Mouse (Mus musculus) hematopoietic stem cell, adult 5-6 weeks (primary cell): ENCODE measurements at regions not wholly inside any gene's neighbourhood (a gene's known extent, or its start where the extent isn't known, plus 50 kb on each side); places are given as distances from the start of the nearest gene placed in this dataset.
A peak's percentile ranks its signal among the peaks of the same experiment; 100 is the strongest.

Experiments
- ATAC-seq, 2 experiments: fragments of 125-278 bp in 1 of 2; replicated peaks in 1 of 2; 2 replicates each; pipeline ENCODE4 v1.8.0; 2016 to 2017; ENCODE audit warnings: inconsistent platforms in 2 of 2, mild to moderate bottlenecking in 2 of 2, moderate number of reproducible peaks in 2 of 2, low read depth in 1 of 2, moderate TSS enrichment in 1 of 2; ENCODE audit not compliant: low FRiP score in 2 of 2, poor library complexity in 2 of 2, severe bottlenecking in 2 of 2, insufficient read depth in 1 of 2, low TSS enrichment in 1 of 2

DNA sequence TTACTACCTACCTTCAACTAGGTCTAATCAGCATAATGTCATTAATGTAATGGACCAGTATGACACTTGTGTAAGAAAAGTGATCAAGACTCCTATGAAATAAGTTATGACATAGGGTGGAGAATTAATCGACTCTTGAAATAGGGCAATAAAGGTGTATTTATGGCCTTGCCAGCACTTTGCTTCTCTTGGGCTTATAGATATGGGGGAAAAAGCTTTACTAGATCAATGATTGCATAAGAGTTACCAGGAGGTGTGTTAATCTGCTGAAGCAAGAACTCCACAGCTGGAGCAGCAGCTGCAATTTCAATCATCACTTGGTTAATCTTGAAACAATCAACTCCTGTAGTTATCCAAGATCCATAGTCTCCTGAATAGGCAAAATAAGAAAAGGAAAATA, 143.1 kb upstream of the Tle4 start:
- ATAC-seq, result no peak

DNA sequence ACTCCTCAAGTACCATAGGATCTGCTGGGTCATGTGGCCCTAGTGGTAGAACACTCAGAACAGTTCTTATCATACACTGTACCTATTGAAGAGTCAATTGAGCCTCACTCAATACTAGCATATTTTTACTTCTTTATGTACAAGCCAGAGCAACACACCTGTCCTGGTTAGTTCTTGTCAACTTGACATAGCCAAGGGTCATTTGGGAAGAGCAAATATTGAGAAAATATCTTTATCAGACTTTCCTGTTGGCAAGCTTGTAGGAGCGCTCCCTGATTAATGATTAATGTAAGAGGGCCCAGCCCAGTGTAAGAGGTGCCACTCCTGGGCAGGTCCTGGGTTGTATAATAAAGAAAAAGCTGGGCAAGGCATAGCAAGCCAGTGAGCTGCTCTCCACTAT, 142.3 kb upstream of the Tle4 start:
- ATAC-seq, result no peak

DNA sequence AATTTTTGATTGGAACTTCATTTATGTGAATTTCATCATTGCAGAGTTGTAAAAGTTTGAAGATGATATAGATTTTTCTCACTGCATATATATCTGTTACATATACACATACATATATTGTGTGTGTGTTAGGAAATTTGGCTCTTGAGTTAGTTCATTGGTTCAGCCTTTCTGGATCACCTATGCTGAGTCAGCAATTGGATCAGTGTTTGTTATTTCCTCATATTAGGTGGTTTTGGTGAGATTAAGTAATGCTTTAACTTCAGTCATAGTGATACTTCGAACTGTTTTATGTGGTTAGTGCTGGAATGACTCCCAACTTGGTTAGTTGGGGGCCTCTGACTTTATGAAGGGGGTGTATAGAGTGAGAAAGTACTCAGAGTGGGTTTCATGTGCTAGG, 138.7 kb upstream of the Tle4 start:
- ATAC-seq, result no peak

DNA sequence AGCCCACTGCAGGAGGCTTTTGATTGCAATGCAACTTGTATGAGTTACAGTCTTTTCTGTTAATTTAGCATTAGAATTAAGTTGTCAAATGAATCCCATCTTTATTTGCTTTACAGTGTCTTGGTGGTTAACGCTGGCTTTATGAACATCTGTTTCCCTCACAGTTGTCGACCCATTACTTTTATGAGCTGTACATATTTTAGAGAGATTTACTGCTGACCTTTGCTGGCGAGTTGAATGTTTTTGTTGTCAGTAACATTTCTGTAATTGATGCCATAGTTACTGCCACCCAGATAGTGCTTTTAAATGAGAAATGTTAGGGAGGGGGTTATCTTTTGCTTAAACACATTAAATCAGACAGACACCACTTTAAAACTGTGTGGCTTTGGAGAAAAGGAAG, 127.5 kb upstream of the Tle4 start:
- no peak for ATAC-seq

DNA sequence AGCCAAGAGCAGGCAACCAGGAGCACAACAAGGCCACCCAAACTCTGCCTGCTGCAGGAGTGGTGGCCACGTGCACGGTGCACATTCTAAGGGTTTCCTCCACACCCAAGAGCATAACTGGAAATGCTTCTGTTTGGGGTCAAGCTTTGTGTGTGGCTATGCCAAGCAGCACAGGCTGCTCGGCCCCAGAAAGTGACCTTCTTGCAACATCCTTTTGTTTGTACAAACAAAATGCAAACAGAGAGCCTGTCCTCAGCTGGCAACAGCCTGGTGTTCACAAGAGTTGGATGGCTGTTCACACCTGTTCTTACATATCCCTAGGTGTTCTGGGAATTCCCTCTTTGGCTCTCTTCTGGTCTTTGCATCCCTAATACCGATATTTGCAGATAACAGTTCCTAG, 126.8 kb upstream of the Tle4 start:
- ATAC-seq, result no peak

DNA sequence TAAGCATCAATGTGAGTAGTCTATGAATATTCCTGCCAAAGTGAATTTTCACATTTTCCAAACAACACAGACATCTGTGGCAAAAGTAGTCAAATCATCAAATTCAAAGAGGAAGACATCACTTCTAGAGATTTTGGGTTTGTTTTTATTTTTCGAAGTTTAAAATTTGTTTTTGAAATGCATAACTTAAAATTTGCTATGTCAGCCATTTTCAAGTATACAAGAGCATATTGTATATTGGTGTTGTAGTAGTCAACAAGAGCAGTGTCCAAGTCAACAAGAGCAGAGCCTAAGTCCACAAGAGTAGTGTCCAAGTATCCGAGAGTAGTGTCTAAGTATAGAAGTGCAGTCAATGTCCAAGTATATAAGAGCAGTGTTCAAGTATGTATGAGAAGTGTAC, 107.9 kb upstream of the Tle4 start:
- no peak for ATAC-seq

DNA sequence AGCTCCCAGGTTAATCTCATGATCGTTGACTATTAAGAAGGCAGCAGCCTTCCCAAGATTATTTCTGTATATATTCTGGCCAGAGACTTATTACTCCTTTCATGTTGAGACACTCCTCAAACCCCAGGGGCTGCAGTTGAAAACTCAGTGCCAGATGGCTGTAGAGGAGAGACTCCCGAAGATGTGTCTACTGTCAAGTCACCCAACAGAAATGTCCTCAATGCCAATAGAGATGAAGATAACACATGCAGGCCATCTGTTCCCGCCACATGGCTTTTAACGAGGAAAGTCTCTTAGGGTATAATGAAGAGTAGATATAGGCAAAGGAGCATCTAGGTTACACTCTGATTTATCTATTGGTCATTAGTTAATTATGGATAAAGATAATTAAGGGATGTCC, 103.3 kb upstream of the Tle4 start:
- ATAC-seq, result no peak

DNA sequence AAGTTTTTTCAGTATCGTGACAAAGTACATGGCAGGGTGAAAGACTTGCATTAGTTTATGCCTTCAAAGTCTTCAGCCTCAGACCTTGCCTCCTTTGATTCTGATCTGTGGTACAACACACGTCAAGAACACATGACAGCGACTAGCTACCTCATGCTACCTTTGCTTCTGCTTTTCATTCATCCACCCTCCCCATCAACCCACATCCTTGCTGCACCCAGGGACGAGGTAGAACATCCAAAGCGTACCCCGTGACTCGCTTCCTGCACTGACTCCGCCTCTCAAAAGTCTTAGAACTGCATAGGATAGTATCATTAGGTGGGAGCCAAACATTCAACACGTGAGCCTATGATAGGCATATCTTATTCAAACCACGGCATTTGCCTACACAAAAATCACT, 97.5 kb upstream of the Tle4 start:
- ATAC-seq, result peak; percentile 66 to 82

DNA sequence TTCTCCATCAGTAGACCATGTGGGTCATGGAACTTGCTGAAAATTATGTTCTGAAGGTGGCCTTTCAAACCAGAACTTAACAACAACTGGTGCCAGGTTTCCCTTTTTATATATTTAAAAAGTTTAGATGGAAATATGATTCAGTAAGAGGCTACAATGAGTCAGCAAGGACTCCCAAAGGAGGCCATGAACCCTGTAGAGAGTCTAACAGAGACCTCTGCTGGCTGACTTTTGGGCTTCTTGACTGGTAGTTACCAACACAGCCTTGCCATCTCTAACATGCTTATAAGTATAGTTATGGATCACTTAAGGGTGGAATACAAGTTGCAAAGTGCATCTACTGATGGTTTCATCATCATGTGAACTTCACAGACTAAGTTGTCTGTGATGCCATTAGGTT, 94.3 kb upstream of the Tle4 start:
- ATAC-seq, result peak; percentile 87 to 90

DNA sequence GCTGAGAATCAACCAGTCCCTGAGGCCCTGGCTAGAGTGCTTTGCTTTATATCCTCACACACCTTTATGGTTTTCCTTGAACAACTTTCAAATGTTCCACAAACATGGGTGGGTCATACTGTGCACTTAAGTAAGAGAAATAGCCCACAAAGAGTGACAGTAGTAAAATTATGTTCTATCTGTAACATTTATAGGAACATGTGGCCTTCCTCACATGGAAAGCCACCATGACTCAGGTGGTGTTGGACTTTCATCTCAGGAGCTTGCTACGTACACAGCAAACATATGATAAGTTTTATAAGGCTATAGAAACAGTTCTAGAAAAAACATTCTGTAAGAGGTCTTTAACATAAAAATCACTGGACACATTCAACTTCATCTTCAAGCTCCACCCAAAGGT, 87.8 kb upstream of the Tle4 start:
- no peak for ATAC-seq

DNA sequence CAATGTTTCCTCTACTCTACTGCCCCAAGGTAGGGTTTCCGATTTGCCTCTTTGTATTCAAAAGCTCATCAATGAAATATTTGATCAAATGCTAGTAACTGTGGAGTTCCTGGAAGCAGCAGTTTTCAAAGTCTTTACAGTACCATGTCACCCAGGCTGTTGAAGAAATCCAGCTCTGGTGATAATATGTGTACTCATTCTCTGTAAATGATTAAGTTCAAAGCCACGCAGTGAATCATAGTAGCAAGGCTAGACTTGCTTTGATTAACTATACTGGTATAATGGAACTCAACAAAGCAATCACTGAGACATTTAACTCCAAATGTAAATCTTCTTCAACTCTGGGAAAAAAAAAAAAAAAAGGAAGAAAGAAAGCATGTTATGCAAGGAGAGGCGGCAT, 86.8 kb upstream of the Tle4 start:
- ATAC-seq, result no peak

DNA sequence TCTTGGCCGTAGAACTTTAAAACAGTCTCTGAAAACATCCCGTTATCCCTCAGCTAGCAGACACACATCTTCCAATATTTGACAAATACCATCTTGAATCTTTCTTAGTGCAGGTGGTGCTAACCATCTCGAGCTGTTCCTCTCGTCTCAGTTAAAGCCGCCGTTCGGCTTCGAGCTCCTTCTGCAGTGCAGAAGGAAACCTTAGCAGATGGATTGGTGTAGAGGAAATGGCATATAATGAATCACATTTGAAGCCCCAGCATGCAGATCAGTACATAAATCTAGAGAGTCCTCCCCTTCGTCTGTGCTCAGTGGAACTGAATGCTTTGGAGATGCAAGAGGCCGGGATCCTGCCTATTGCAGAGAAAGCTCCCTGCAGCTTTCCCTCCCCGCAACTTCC, 83.5 kb upstream of the Tle4 start:
- peak in 1 of 2 experiments; percentile 48; a peak in 1 of 4 replicates for ATAC-seq

DNA sequence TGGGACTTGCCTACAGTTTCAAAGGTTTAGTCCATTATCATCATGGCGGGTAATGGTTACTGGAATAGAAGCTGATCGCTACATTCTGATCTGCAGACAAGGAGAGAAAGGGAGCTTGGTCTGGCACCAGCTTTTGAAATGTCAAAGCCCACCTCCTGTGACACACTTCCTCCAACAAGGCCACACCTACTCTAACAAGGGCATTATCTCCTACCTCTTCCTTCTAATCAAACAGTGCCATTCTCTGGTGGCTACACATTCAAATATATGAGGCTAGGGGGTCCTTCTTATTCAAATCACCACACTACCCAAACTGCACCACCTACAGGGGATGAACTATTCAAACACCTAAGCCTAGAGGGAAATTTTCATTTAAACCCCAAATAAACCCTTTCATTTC, 81.9 kb upstream of the Tle4 start:
- ATAC-seq, result no peak

DNA sequence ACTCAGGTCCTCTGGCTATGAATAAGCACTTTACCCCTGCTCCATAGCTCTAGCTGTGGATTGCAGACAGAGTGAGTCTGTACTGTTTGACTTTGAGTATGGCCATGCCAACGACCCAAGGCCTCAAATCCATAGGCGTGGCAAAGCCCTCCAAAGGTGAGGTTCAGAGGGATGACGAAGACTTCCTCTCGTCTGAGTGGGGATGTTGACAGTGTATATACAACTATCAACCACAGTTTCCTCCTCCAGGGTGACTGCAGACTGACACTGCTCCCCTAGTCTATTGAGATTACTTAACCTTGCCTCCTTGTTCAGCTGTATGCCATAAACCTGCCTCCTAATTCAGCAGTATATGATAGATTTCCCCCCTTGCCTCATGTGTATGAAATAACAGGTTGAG, 80.7 kb upstream of the Tle4 start:
- ATAC-seq, result peak; percentile 39 to 48; a peak in 1 of 4 replicates

DNA sequence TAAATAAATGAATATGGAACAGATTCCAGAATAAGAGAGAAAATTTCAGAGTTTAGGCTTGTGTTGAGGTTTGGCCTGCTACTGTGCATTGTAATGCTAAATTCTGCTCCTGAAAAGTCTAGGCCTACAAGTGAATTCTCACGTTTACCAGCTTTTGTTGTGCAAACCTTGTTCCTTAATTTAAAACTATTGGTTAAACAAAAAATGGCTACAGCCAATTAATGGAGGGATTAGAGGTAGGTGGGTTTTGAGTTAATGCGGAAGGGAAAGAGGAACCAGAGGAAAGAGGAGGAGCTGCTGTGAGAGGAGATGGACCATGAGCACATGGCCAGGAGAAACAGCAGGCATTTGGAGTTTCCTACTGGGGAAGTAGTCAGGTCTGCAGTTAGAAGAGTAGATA, 79.1 kb upstream of the Tle4 start:
- 0 out of 4 replicates have a peak, but pooled peaks of 1 of the 2 experiments have one; percentile 24 for ATAC-seq

DNA sequence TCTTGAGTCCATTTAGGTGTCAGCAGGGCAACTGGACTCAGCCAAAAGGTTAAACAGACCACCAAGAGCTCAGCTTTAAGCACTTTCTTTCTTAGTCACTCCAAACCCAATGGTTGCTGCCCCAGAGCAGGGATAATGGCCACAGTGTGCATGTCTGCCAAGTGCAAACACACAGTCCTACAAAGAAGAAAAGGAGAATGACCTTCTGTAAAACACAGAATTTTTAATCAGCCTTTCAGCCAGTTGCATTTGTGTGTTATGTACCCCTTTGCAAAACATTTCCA, 72.9 kb upstream of the Tle4 start:
- no peak for ATAC-seq

DNA sequence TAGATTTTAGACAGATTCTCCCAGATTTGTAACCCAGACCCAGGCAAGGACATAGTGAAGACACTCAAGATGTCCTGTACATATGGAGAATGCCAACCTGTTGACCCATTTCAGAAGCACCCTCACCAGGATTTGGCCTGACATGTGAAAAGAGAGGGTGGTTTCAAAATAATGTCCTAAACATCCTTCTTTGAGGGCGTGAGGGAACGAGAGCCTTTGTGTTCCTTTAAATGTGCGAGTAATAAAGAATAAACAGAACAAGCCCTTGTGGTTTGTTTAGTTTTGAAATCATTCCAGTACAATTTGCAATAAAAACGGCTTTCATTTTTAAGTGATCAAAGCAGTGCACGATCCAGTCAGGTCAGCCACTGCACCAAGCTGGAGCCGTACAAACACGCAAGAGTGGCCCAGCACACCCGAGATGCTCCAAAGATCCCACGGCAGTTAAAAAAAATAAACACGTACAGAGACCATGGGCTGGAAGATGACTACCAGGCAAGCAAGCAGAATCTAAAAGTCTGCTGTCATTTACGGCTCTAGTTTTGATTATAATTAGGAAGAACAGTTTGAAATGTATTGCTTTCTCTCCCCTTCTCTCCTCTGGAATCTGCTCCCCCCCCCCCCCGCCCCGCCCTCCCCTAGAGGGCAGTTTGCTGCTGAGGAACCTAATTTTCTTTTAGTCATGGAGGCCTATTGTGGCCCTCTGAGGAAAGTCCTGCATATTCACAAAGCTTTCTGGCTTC, 72.4 kb upstream of the Tle4 start:
- ATAC-seq, result no peak; a peak in 1 of 4 replicates

DNA sequence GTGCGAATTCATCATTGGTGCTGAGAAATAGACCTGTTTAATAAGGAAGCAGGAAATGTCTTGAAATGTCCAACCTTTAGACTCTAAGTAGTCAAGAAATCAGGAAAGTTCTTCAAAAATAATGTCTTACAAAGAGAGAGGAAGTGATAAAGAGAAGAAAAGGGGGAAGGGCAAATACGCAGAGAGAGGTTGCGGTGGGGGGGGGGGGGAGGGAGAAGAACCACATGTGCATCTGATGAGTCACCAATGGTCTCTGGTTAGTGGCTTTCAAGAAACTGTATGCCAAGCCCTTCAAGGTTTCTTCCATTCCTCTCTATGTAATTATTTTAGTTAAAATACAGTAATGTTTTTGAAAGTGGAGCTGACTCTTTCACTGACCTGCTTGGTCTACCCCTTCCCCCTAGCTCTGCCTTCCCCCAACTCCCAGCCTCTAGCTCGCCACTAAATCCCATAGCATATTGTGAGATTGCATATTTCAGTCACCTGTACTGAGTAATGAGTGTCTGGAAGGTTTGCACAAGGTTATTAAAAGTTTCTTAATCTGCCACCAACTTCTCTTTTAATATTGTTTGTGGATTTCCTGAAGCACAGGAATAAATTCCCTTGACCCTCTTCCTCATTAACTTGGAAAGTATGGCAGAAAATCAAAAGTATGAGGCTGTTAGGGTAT, 70.8 kb upstream of the Tle4 start:
- ATAC-seq, result peak; percentile 47 to 75

DNA sequence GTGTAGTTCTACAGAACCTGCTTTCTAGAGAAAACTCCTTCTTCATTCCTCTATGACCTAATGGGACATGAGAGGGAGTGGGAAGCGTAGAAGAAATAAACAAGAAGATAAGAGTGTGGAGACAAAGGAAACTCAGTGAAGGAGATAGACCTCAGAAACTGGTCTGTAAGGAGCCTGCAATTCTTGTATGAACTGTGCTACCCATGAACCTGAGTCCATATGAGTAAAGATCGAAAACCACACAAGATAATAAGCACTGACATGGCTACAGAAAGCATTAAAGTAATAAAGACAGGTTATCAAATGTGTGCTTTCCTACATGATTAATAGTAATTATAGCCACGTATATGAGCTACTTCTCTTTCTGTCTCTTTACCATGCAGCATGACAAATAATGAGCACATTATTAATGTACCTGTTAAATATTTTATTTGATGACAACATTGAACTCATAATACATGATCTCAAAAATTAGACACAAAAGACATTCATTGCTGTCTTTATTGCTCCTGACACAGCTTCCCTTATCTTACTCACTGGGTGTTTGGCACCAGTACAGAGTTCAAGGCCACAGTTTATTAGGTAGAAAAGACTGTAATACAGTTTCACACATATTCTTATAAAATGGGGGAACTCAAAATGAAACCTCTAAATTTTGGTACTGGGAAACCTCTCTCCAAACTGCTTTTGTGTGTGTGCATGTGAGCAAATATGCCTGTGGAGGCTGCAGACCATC, 67.0 kb upstream of the Tle4 start:
- ATAC-seq, result no peak
